Mouse (Mus musculus) neural tube, embryonic 11.5 days (tissue): ENCODE results near the gene Pgls. TPM values are rescaled to one million over a fixed set of nuclear protein-coding genes. Genes with fewer than 3 reads are reported as not detected.

Source experiments
- ATAC-seq: fragments of 200-750 bp; cut with Nextera tagmentation; 2 replicates; pipeline ENCODE4 v1.8.0; 2017; ENCODE audit warnings: moderate number of reproducible peaks, mild to moderate bottlenecking, moderate TSS enrichment, moderate library complexity; ENCODE audit not compliant: insufficient read depth, low FRiP score, low TSS enrichment
- DNase-seq: peaks from one replicate; pipeline ENCODE4 v3.0.0-alpha.2; 2015; ENCODE audit warnings: low spot score
- H3K27ac ChIP-seq: fragments of 300-500 bp; sonication (generic); 2 replicates; pipeline ENCODE4 v1.5.1; 2014; ENCODE audit warnings: low read depth, mild to moderate bottlenecking, low read length
- H3K27me3 ChIP-seq: fragments of 300-500 bp; sonication (generic); 2 replicates; pipeline ENCODE4 v1.6.1; 2014; ENCODE audit warnings: mild to moderate bottlenecking, low read length, mixed read lengths; ENCODE audit not compliant: control insufficient read depth, insufficient read depth
- H3K36me3 ChIP-seq: fragments of 300-500 bp; sonication (generic); 2 replicates; pipeline ENCODE4 v1.6.1; 2014; ENCODE audit warnings: mild to moderate bottlenecking, low read length, moderate library complexity, mixed read lengths; ENCODE audit not compliant: control insufficient read depth, insufficient read depth
- H3K4me1 ChIP-seq: fragments of 300-500 bp; sonication (generic); 2 replicates; pipeline ENCODE4 v1.6.1; 2014; ENCODE audit warnings: low read length, mixed read lengths; ENCODE audit not compliant: control insufficient read depth, insufficient read depth
- H3K4me2 ChIP-seq: fragments of 300-500 bp; sonication (generic); 2 replicates; pipeline ENCODE4 v1.6.1; 2014; ENCODE audit warnings: low read depth, mild to moderate bottlenecking, moderate library complexity
- H3K4me3 ChIP-seq: fragments of 300-500 bp; sonication (generic); 2 replicates; pipeline ENCODE4 v1.5.1; 2014; ENCODE audit warnings: low read depth, low read length
- H3K9ac ChIP-seq: fragments of 300-500 bp; sonication (generic); 2 replicates; pipeline ENCODE4 v1.6.1; 2014; ENCODE audit warnings: mild to moderate bottlenecking, low read length
- H3K9me3 ChIP-seq: fragments of 300-500 bp; sonication (generic); 2 replicates; pipeline ENCODE4 v1.6.1; 2016; ENCODE audit warnings: low read length; ENCODE audit not compliant: control insufficient read depth
- WGBS: fragments of 180-500 bp; shearing (Covaris S2); extraction: QIAGEN DNeasy Blood & Tissue Kit; methylation state at CpG from one replicate; pipeline ENCODE4 v1.1.7; 2014; 5-methylcytosine and 5-hydroxymethylcytosine counted together
- polyA plus RNA-seq: library from polyadenylated mRNA; unstranded; fragments of >200 nt; fragmentation: Nextera tagmentation; extraction: Ambion mirVana; gene quantifications from 2 replicates; pipeline ENCODE4 v1.2.1, GENCODE M21; 2014

Gene Pgls
- 212 and 216 TPM in 2 replicates for polyA plus RNA-seq

- H3K4me1 ChIP-seq = peaks cover 9% of the 10 kb centered on the region
- peak within 1 kb of the TSS; percentile 87 for H3K4me2 ChIP-seq
- DNase-seq (peak; percentile 97), ATAC-seq (peak; percentile 83)
- H3K36me3 ChIP-seq = no peaks in the 10 kb centered on the region
- no peaks in the 10 kb centered on the region for H3K27me3 ChIP-seq
- under 1% methylated on average over 68 of the region's 71 CpGs for WGBS
- peak within 1 kb of the TSS; percentile 96 for H3K27ac ChIP-seq
- H3K9me3 ChIP-seq = no peaks in the 10 kb centered on the region
- peak within 1 kb of the TSS; percentile 93 for H3K9ac ChIP-seq
- peak within 1 kb of the TSS; percentile 72 for H3K4me3 ChIP-seq
These were observed at the start of gene Pgls for GRCm38 (mm10) chr8:71591471-71592373. Gene Pgls, plus strand, starts transcription at chr8:71592176.

- Histone ChIP-seq H3K4me2 (peak within 1 kb of the TSS; percentile 81), H3K27ac (no peak within 1 kb of the TSS), H3K36me3 (peaks cover 3% of the 10 kb centered on the region; the same call in 1 of the 2 replicates), H3K4me3 (peak within 1 kb of the TSS; percentile 78), H3K4me1 (peaks cover 5% of the 10 kb centered on the region; the same call in 1 of the 2 replicates), H3K9ac (peak within 1 kb of the TSS; percentile 69), H3K9me3 (no peaks in the 10 kb centered on the region), H3K27me3 (no peaks in the 10 kb centered on the region; the same call in 1 of the 2 replicates)
- peak; percentile 95 for DNase-seq
- under 1% methylated on average over 51 of the region's 55 CpGs for WGBS
- peak; percentile 91 for ATAC-seq
These were observed 49.2 kb upstream of the Pgls start, which contains the start of gene Mvb12a for GRCm38 (mm10) chr8:71542632-71543343. Gene Mvb12a, plus strand, starts transcription at chr8:71542922.

GRCm38 (mm10) chr8:71543755-71544154 lies 48.2 kb upstream of the Pgls start:
- Histone ChIP-seq H3K9me3 (no peaks in the 10 kb centered on the region), H3K4me3 (no peak overlapping the region), H3K4me1 (peaks cover 5% of the 10 kb centered on the region; the same call in 1 of the 2 replicates), H3K27ac (no peak overlapping the region), H3K36me3 (peaks cover 5% of the 10 kb centered on the region), H3K27me3 (no peaks in the 10 kb centered on the region), H3K9ac (no peak overlapping the region), H3K4me2 (peak overlapping the region; percentile 81)
- peak; percentile 1; the same call in 1 of the 2 replicates for ATAC-seq
- 92% methylated on average over 9 of the region's 9 CpGs for WGBS
- no peak for DNase-seq

GRCm38 (mm10) chr8:71545053-71545452 lies 46.9 kb upstream of the Pgls start:
- H3K27me3 ChIP-seq = no peaks in the 10 kb centered on the region
- ATAC-seq (no peak), DNase-seq (no peak)
- no peak overlapping the region for H3K9ac ChIP-seq
- no peak overlapping the region for H3K4me3 ChIP-seq
- no peak overlapping the region for H3K4me2 ChIP-seq
- H3K27ac ChIP-seq = no peak overlapping the region
- peaks cover 5% of the 10 kb centered on the region for H3K36me3 ChIP-seq
- WGBS = 93% methylated on average over 11 of the region's 11 CpGs
- H3K9me3 ChIP-seq = no peaks in the 10 kb centered on the region
- H3K4me1 ChIP-seq = peaks cover 5% of the 10 kb centered on the region; the same call in 1 of the 2 replicates

GRCm38 (mm10) chr8:71547590-71547989 lies 44.4 kb upstream of the Pgls start:
- Histone ChIP-seq H3K9me3 (no peaks in the 10 kb centered on the region), H3K4me2 (no peak overlapping the region), H3K9ac (no peak overlapping the region), H3K4me3 (no peak overlapping the region), H3K27me3 (no peaks in the 10 kb centered on the region), H3K27ac (no peak overlapping the region), H3K36me3 (peaks cover 5% of the 10 kb centered on the region), H3K4me1 (peaks cover 5% of the 10 kb centered on the region; the same call in 1 of the 2 replicates)
- 88% methylated on average over 7 of the region's 7 CpGs for WGBS
- no peak for ATAC-seq
- no peak for DNase-seq

GRCm38 (mm10) chr8:71550754-71551153 lies 41.2 kb upstream of the Pgls start:
- Histone ChIP-seq H3K27ac (no peak overlapping the region), H3K4me3 (no peak overlapping the region), H3K27me3 (peaks cover 3% of the 10 kb centered on the region; the same call in 1 of the 2 replicates), H3K9ac (no peak overlapping the region), H3K4me1 (no peaks in the 10 kb centered on the region), H3K36me3 (peaks cover 4% of the 10 kb centered on the region), H3K9me3 (no peaks in the 10 kb centered on the region), H3K4me2 (no peak overlapping the region)
- ATAC-seq = no peak
- DNase-seq = no peak
- WGBS = 63% methylated on average over 7 of the region's 7 CpGs

GRCm38 (mm10) chr8:71552770-71553169 lies 39.2 kb upstream of the Pgls start:
- Histone ChIP-seq H3K27me3 (peaks cover 17% of the 10 kb centered on the region), H3K36me3 (peaks cover 2% of the 10 kb centered on the region; the same call in 1 of the 2 replicates), H3K4me3 (no peak overlapping the region), H3K9ac (no peak overlapping the region), H3K4me2 (no peak overlapping the region), H3K9me3 (no peaks in the 10 kb centered on the region), H3K4me1 (no peaks in the 10 kb centered on the region), H3K27ac (no peak overlapping the region)
- ATAC-seq (no peak), DNase-seq (no peak)
- WGBS = 61% methylated on average over 6 of the region's 6 CpGs

GRCm38 (mm10) chr8:71554001-71554400 lies 38.0 kb upstream of the Pgls start:
- Histone ChIP-seq H3K27me3 (peaks cover 29% of the 10 kb centered on the region), H3K9me3 (no peaks in the 10 kb centered on the region), H3K9ac (no peak overlapping the region), H3K4me2 (no peak overlapping the region), H3K4me1 (peaks cover 4% of the 10 kb centered on the region; the same call in 1 of the 2 replicates), H3K4me3 (no peak overlapping the region), H3K27ac (no peak overlapping the region), H3K36me3 (no peaks in the 10 kb centered on the region)
- ATAC-seq (no peak), DNase-seq (no peak)
- WGBS = 73% methylated on average over 6 of the region's 6 CpGs
